Mouse (Mus musculus) spleen, adult 2 months (tissue): Measurements from ENCODE around the gene Atp8a2.

Experiments
- CTCF ChIP-seq: fragments of 200-500 bp; IDR thresholded peaks from 2 replicates; pipeline ENCODE4 v1.5.1; 2011; ENCODE audit warnings: mild to moderate bottlenecking, inconsistent platforms; ENCODE audit not compliant: insufficient read depth, insufficient read length, insufficient replicate concordance; ENCODE audit errors: extremely low read depth
- POLR2A ChIP-seq: fragments of 200-500 bp; IDR thresholded peaks from 2 replicates; pipeline ENCODE4 v1.6.1; 2011; ENCODE audit warnings: low read depth, low read length, inconsistent platforms

DNA sequence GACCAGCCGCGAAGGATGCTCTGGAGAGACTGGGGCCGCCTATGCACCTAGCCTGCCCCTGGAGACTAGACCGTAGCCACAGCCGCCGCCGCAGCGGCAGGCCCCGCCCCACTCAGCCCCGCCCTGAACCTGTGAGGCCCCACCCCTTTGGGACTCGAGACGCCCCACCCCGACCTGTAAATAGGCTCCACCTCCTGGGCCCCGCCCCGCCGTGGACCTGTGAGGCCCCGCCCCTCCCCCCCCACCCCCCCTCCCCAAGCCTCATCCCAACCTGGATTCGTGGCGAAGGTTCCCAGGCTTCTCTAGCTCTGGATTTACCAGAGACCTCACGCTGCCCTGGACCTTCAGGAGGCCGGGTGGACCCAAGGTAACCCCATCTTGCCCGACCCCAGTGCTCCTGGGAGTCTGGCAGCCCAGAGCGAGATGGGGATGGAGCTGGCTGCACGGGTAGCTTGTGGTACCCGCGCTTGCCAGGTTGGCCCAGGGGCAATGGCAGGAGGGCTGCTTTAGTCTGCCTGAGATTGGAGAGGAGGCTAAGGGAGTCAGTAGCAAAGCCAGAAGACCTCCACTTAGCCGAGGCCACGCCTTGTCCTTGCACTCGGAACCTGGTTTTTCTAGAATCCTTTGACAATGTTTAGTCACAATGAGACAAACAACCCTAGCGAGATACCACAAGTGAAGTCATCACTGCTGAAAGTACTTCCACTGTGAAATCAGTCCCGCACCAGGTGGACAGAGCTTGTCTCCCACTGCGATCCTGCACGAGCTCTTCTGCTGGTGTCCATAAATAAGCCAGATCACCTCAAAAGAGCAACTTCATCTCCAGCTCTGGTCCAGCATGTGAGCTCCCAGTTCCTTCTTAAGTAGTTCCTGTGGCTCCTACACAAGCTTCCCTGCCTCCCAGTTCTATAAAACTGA, 109.9 kb downstream of the Atp8a2 start:
- TF ChIP-seq POLR2A (no peak), CTCF (no peak)
